Comparison of ENCODE assay signal across 9 mouse cellular contexts in genomic region chr1:180335513-180336375, GRCm38 (mm10). TPM values are rescaled to one million over a fixed set of nuclear protein-coding genes. Genes with fewer than 3 reads are reported as not detected.
A peak's percentile ranks its signal among the peaks of the same experiment; 100 is the strongest.
DNase-seq lines count a peak whose midpoint lies in the region; ATAC-seq and TF ChIP-seq lines count a peak whose summit lies in the region.
"Had no signal": no experiment of that assay in that cellular context is flagged by ENCODE, and none has a peak within 500 bp of the region (broad histone marks: within the 10 kb centered on the region; RNA-seq: fewer than 3 reads in every experiment).

No protein-coding gene starts in this region.

- H3K4me1 ChIP-seq in lung, embryonic 14.5 days (ENCODE audit: insufficient read depth), result peaks cover 16% of the 10 kb centered on the region
- H3K4me1 ChIP-seq in brown adipose tissue, adult 24 weeks (ENCODE audit: control insufficient read depth, insufficient read depth, insufficient read length, low read length), result no peaks in the 10 kb centered on the region; the same call in 1 of the 2 replicates
- H3K4me1 ChIP-seq in intestine, embryonic 15.5 days (replicated peaks), result peaks cover 40% of the 10 kb centered on the region

- no peaks in the 10 kb centered on the region for H3K9me3 ChIP-seq in lung, embryonic 14.5 days (ENCODE audit: low read depth, low read length)
- H3K9me3 ChIP-seq in intestine, embryonic 15.5 days, result no peaks in the 10 kb centered on the region

- H3K27ac ChIP-seq in lung, embryonic 14.5 days (ENCODE audit: low read depth), result no peak overlapping the region
- peak overlapping the region; percentile 100 for H3K27ac ChIP-seq in brown adipose tissue, adult 24 weeks (replicated peaks; ENCODE audit: low read depth, low read length)
- no peak overlapping the region for H3K27ac ChIP-seq in intestine, embryonic 15.5 days
- H3K27ac ChIP-seq: macrophage had no signal

- no peak overlapping the region for H3K9ac ChIP-seq in lung, embryonic 14.5 days
- no peak overlapping the region for H3K9ac ChIP-seq in intestine, embryonic 15.5 days

- H3K4me2 ChIP-seq in lung, embryonic 14.5 days, result peak overlapping the region; percentile 99
- H3K4me2 ChIP-seq in intestine, embryonic 15.5 days (replicated peaks), result peak overlapping the region; percentile 93

- ATAC-seq in lung, embryonic 14.5 days (ENCODE audit: insufficient read depth), result no peak
- no peak for ATAC-seq in intestine, embryonic 15.5 days

- H3K4me3 ChIP-seq in lung, embryonic 14.5 days (ENCODE audit: low read depth, low read length), result 0 out of 2 replicates have a peak overlapping the region, but pooled peaks have one; percentile 5
- H3K4me3 ChIP-seq in brown adipose tissue, adult 24 weeks (ENCODE audit: insufficient read depth, low read depth, low read length), result peak overlapping the region; percentile 100
- no peak overlapping the region for H3K4me3 ChIP-seq in intestine, embryonic 15.5 days (replicated peaks)

- TF ChIP-seq CTCF in lung, embryonic 14.5 days (IDR thresholded peaks at IDR 0.05; ENCODE audit: low read depth), result no peak

- H3K27me3 ChIP-seq in lung, embryonic 14.5 days (ENCODE audit: insufficient read depth, low read length), result peaks cover 11% of the 10 kb centered on the region; the same call in 1 of the 2 replicates
- H3K27me3 ChIP-seq in intestine, embryonic 15.5 days (replicated peaks), result no peaks in the 10 kb centered on the region

- no peak for DNase-seq in lung, embryonic 14.5 days
- DNase-seq in lung, postnatal 25 days (ENCODE audit: low spot score), result no peak
- peak; percentile 35 for DNase-seq in retina, embryonic 14.5 days (ENCODE audit: low spot score)
- DNase-seq in layer of hippocampus, adult 9-10 months (ENCODE audit: low spot score), result no peak
- no peak for DNase-seq in cerebellum, postnatal 4 days (ENCODE audit: low spot score in 2 of 2)
- DNase-seq: gastrocnemius, postnatal 10 days had no signal

- WGBS in lung, embryonic 14.5 days, result 75% methylated on average over 12 of the region's 12 CpGs
- WGBS in intestine, embryonic 15.5 days, result 79% methylated on average over 12 of the region's 12 CpGs

- peaks cover 18% of the 10 kb centered on the region for H3K36me3 ChIP-seq in lung, embryonic 14.5 days (ENCODE audit: insufficient read depth)
- peaks cover 8% of the 10 kb centered on the region; the same call in 1 of the 2 replicates for H3K36me3 ChIP-seq in intestine, embryonic 15.5 days

RNA-seq across cellular contexts. Expression of gene Itpkb, which starts 5.5 kb away (rescaled TPM):
- 8.1 and 9.0 TPM in 2 replicates for polyA plus RNA-seq in lung, embryonic 14.5 days (2014; fragmentation: Nextera tagmentation; extraction: Ambion mirVana)
- 15.8 and 21.6 TPM in 2 replicates for polyA plus RNA-seq in brown adipose tissue, adult 24 weeks (2012; ENCODE audit: insufficient read depth, insufficient read length, missing spikeins)
- 6.9 and 8.2 TPM in 2 replicates for polyA plus RNA-seq in intestine, embryonic 15.5 days (2015; fragmentation: Nextera tagmentation; extraction: Ambion mirVana)
